In genomic region chr13:102947546-102947945, GRCm38 (mm10) we compare ENCODE assay signal across 16 mouse cellular contexts.
DNase-seq lines count a peak whose midpoint lies in the region; TF ChIP-seq lines count a peak whose summit lies in the region.
"Had no signal": no experiment of that assay in that cellular context is flagged by ENCODE, and none has a peak within 500 bp of the region (broad histone marks: within the 10 kb centered on the region; RNA-seq: fewer than 3 reads in every experiment).

No protein-coding gene starts in this region.

- no peak overlapping the region for H3K4me3 ChIP-seq in layer of hippocampus, adult 2 months
- H3K4me3 ChIP-seq: forebrain, embryonic 12.5 days; hindbrain, embryonic 15.5 days; kidney, embryonic 15.5 days; neural tube, embryonic 12.5 days had no signal

- TF ChIP-seq CTCF in layer of hippocampus, adult 2 months (conservative IDR thresholded peaks at IDR 0.05): no peak

- peak overlapping the region; percentile 91 for H3K27ac ChIP-seq in layer of hippocampus, adult 2 months
- H3K27ac ChIP-seq: forebrain, embryonic 12.5 days; hindbrain, embryonic 15.5 days; kidney, embryonic 15.5 days; neural tube, embryonic 12.5 days had no signal

- intact Hi-C loops in gastrocnemius, postnatal 14 days (cut with DNase I; ENCODE audit: low total_unique reads): no loop called here

- peak; percentile 36 for DNase-seq in gastrocnemius, postnatal 25 days
- no peak for DNase-seq in gastrocnemius, postnatal 14 days
- DNase-seq in layer of hippocampus, adult 2 months (ENCODE audit: low spot score in 2 of 2): no peak
- DNase-seq in layer of hippocampus, adult 9-10 months (ENCODE audit: low spot score): no peak
- peak; percentile 14 for DNase-seq in urinary bladder, postnatal 14 days (ENCODE audit: low spot score)
- DNase-seq in urinary bladder, postnatal 25 days (ENCODE audit: low spot score): no peak
- no peak for DNase-seq in MN1 (ENCODE audit: low spot score)
- DNase-seq: adrenal gland, postnatal 10 days; kidney, postnatal 4 days; layer of hippocampus, postnatal 36 days; liver, postnatal 0 days; thymus, postnatal 14 days had no signal

Comparison
In these comparisons a context has a peak if more than half of its experiments do, and no peak if none do; other contexts are left out.
1. DNase-seq: peak in gastrocnemius, postnatal 25 days (single experiment) and urinary bladder, postnatal 14 days (single experiment); none in gastrocnemius, postnatal 14 days (single experiment), layer of hippocampus, adult 2 months (0 of 2), layer of hippocampus, adult 9-10 months (single experiment), urinary bladder, postnatal 25 days (single experiment) and MN1 (single experiment).